Mouse (Mus musculus) R1 (cell line): ENCODE results near the gene Kcnk12.

Source experiments
- DNase-seq: peaks from one replicate; pipeline ENCODE4 v3.0.0-alpha.2; 2018; ENCODE audit warnings: low read depth, low spot score

The Kcnk12 gene

DNA sequence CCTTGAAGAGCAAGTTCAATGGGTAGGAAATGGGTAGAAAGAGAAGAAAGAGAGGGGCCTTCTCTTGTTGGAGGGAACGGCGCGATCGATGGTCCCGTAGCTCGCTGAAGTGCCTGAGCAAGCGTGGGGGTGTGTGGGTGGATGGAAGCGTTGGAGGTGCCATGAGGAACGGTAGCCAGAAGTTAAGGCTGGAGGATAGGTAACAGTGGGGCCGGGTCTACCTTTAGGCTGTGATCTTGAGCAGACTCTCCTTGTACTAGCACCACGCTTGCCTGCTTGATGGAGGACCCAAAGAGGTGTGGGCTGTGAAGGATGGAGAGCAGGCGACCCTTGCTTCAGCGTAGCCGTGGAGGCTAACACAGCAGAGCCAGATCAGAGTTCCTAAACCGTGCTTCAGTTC lies 12.1 kb downstream of the Kcnk12 start:
- DNase-seq: no peak

DNA sequence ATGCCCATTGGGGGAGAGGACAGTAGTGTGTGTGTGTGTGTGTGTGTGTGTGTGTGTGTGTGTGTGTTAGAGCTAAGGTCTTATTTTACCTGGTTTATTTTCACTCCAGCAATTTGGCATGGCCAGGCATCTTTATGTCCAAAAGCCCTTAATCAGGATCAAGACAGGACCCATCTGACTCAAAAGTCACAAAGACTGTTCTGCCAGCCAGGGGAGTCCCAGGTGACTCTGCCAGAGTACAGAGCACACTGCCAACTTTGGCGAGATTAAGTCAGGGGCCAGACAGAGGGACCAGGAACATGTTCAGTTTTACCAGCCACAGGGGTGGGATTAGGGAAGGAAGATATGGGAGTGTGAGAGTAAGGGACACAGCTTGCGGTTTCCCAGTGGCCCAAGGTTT lies 12.9 kb downstream of the Kcnk12 start:
- DNase-seq: no peak

DNA sequence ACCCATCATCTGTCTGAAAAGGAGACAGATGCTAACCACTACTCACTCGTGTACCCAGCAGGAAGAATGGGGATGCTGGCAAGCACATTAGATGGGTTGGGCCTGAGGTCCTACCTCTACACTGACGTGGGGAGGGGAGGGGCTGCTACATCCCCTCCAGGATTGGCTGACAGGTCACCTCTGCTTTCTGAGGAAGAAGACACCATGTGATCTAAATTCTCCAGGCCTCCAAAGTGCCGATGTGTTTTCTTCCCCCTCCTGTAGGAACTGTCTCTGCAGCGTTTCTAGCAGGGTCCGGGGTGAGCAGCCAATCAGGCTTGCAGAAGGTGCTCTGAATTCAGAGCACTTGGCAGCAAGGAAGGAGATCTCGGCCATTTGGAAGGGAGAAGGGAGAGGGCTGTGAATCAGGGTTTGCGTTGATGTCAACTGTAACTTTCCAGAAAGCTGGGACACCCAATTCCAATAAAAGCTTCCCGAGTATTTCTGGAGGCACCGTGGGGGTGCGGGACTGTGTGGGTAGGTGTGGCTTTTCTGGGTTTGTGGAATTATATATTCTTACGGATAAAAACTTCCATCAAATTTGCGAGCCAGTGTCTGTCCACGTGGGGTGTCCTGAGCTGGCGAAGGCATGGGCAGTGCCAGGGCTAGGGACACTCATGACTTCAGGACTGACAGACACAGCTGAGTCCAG lies 13.5 kb downstream of the Kcnk12 start:
- no peak for DNase-seq

DNA sequence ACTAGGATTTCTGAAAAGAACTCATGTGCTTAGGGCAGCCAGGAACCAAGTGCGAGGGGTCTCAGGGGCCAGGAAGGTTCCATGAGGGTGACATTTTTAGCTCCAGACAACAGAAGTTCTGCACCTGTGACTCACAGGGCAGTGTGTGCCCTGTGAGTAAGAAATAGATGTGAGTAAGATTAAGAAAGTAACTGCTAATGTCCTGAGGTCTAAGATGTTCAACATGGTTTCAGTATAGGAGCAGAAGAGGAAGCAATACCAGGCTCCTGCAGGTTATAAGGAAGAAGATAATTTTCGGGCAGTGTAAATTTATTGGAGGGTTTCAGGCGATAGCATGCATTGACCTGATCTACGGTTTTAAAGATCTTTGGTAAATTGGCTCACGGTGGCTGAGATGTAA lies 16.6 kb downstream of the Kcnk12 start:
- DNase-seq: no peak

- no peak for DNase-seq
Measured at GRCm38 (mm10) chr17:87780164-87780563, 17.6 kb downstream of the Kcnk12 start.

DNA sequence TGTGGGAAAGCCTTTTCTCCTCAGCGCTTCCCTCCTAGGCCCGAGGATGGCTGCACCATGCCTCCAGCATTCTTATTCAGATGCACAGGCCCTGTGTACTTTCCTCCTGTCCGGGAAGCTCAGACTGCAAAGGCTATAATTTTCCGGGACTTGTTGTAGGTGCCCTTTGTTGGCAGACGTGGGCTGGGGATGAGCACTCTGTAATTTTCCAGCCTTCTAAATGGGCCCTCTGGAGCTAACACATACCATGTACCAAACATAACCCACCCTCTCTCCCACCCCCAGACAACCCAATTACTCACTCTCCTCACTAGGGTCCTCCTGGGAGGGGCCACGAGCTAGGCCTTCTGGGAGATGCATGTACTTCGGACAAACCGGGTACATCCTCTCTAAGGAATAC lies 22.8 kb downstream of the Kcnk12 start:
- no peak for DNase-seq

DNA sequence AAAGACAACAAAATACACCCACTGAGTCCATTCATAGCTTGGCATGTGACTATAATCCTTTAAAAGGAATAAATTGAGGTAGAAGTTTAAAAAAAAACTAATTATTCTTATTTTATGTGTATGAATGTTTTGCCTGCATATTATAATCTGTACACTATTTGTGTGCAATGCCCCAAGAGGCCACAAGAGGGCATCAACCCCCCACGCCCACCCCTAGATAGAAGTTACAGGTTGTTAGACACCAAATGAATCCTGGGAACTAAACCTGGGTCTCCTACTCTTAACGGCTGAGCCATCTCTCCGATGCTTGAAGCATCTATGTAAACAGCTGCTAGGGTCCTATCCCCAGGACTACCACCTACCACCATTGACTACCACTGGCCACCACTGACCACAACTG lies 24.6 kb downstream of the Kcnk12 start:
- DNase-seq: peak; percentile 80

DNA sequence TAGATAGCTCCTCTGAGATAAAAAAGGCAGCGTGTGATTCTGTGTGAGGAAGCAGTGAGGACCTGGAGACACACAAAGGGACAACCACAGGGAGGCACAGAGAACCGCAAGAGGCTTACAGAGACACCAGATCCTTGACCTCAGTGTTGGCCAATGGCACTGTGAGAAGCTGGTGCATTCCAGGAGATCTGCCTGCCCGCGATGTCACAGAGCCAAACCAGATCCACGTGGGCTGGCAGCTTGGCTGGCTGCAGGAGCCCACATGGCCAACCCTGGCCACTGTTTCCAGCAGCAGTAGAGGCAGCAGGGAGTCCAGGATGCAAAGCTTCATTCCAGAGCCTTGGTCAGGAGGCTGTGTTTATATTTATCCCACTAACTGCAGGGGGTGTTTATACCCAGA lies 27.0 kb downstream of the Kcnk12 start:
- no peak for DNase-seq

DNA sequence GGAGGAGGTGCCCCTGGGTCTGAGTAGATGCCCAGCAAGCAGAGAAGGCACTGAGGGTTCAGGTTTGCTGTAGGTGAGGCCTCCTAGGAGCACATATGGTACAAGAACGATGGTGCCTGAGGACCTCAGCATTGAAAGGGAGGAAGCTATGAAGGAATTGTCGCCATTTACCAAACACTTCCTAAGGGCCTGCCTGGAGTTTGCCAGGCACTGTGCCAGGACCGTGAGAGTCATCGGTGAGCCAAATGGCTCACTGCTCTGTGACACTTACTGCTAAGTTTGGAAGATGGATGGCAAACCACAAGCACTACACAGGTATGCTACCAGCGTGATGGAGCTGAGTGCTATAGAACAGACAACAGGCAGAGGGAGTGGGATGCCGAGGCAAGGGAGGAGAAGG lies 30.9 kb downstream of the Kcnk12 start:
- no peak for DNase-seq

DNA sequence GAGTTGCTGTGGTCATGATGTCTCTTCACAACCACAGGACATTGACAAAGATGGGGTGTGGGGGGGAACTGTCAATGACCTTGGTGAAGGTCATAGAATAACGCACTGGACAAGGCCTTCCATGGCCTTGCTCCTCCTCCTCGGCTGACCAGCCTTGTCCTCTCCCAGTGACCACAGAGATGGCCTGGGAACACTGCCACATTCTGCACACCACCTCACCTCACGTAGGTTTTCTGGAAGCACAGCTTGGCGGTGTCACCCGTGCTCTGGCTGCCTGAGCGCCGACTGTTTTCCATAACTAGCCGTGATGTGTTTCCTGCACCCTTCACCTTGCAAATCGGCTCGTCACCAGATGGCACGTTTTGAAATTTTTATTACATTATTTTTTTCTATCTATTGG lies 32.8 kb downstream of the Kcnk12 start:
- DNase-seq: no peak

- no peak for DNase-seq
Measured at GRCm38 (mm10) chr17:87763146-87763545, 34.6 kb downstream of the Kcnk12 start.

DNA sequence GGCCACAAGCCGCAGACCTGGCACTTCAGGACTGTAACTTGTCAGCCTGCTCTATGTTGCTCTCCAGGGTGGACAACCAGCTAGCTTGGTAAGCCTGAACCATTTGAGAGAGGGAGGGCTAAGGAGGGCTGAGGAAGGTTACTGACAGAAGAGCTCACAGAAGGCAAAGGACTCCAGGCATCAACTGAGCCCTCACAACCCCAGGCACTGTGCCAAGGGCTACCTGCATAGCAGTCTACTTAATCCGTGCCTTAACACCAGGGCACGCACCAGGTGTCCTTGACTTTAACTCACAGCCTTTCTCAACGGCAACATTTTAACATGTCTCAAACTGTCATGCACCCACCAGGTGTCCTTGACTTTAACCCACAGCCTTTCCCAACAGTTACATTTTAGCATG lies 37.5 kb downstream of the Kcnk12 start:
- DNase-seq: no peak

- peak; percentile 79 for DNase-seq
Measured at GRCm38 (mm10) chr17:87745926-87746888, 51.6 kb downstream of the Kcnk12 start.

DNA sequence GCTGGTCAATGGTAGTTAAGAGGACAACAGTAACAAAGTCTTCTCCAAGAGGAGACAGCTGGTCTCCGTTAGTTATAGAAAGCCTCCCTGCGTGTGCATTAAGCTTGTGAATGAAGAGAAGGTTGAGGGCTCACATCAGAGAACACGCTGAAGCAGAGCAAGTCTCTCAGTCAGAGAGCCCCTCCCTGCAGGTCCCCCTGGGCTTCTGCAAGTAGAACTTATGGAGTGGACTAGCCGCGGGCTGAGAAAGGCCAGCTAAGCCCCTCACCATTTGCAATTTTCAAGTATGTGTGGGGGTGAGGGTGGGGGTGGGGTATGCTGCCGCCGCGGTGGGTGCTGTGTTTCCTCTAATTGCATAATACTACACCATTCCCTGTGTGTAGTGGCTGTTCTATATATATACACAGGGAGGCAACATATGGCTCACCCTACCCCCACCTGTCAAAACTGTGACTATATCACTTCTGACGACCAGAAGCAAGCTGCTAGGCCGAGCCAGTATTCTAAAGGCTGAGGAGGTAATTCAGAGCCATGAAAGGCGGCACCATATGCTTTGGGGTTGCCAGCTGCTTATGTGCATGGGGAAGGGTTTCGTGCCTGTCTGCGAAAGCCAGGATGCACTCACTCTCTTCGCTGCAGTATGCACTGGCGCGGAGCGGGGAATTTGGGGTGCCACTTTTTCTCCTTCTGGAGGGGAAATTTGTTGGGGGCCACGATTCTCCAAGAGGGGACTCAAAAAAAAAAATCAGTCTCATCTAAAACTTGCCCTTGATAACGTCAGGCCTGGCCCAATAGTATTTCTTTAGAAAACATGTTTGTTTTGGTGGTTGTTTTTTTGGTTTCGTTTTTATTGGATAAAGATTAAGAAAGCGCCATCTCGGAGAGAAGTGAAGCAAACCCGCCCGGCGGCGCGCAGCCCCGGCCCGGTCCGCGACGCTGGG lies 52.5 kb downstream of the Kcnk12 start:
- DNase-seq: no peak

GRCm38 (mm10) chr17:87739835-87740234 lies 58.0 kb downstream of the Kcnk12 start:
- DNase-seq: peak; percentile 64

GRCm38 (mm10) chr17:87737144-87737543 lies 60.6 kb downstream of the Kcnk12 start:
- peak; percentile 65 for DNase-seq

GRCm38 (mm10) chr17:87734471-87734870 lies 63.3 kb downstream of the Kcnk12 start:
- DNase-seq: no peak

- DNase-seq: no peak
Measured at GRCm38 (mm10) chr17:87731962-87732361, 65.8 kb downstream of the Kcnk12 start.

DNA sequence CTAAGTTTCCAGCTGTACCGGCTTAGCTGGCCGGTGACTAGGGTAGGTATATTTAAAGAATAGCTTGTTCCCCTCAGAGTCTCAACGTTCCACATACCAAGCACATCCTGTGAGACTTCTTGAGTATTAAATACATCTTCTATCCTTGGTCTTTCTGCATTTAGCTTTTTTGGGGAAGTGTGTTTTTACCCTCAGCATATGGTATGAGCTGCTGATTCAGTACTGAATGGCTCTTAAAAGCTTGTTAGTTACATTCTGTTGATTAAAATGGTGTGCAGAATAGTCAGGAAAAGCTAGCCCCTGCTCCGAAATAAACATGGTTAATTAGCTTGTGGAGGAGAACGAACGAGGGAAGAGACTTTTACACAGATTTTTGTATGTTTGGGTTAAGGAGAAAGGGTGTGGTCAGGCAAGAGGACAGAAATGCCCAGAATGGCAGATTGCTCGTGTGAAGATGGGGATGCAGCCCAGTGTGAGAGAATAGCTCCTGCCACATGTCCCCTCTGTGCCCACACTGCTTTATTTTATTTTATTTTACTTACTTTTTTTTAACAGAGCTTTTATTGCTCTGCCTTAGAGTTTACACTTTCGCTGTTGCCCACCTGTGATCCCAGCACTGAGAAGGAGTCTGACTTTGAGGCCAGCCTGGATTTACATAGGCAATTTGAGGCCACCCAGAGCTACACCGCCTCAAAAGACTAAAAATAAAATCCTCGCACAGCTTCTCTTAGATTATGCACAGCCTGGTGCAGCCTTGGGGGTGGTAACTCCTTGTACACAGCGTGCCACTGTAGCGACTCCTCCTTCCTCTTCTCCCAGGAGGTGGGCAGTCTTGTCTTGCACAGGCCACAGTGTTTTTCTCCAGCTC lies 71.1 kb downstream of the Kcnk12 start:
- DNase-seq: no peak

GRCm38 (mm10) chr17:87724727-87725126 lies 73.1 kb downstream of the Kcnk12 start:
- DNase-seq: peak; percentile 65

DNA sequence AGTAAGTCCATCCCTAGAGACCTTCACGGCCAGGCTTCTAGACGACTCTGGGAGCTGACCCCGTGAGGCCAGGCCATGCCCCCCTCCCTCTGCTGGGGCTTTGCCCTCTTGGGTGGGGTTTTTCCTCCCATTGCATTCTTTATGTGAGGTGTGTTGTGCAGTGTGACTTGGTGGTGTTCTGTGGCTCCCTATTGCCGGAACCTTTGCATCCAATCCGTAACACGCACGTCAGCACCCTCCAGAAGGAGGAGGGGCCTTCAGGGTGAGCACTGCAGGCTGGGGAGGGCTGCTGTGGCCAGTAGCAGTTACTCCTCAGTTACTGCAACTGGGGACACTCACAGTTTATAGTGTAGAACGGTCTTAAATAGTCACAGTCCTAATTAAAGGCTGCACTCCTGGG lies 97.7 kb downstream of the Kcnk12 start:
- peak; percentile 73 for DNase-seq
